Mouse (Mus musculus): Measurements from ENCODE around the gene Elovl6. TPM values are rescaled to one million over a fixed set of nuclear protein-coding genes. Genes with fewer than 3 reads are reported as not detected.

Elovl6 gene
- polyA plus RNA-seq, 1 experiment from 2014 or later: 14.0 TPM

- Histone ChIP-seq H3K9me3 (no peaks in the 10 kb centered on the region), H3K27me3 (no peaks in the 10 kb centered on the region), H3K36me3 (no peaks in the 10 kb centered on the region), H3K4me3 (no peak overlapping the region), H3K4me2 (no peak overlapping the region), H3K4me1 (no peaks in the 10 kb centered on the region), H3K9ac (no peak overlapping the region), H3K27ac (no peak overlapping the region)
- 74% methylated on average over 22 of the region's 22 CpGs for WGBS
- ATAC-seq (ENCODE audit: borderline replicate concordance, extremely low read depth, low FRiP score, low TSS enrichment): no peak
Measured at GRCm38 (mm10) chr3:129558016-129558955, 26.1 kb downstream of the Elovl6 start.

- Histone ChIP-seq H3K36me3 (no peaks in the 10 kb centered on the region), H3K4me2 (no peak overlapping the region), H3K4me1 (no peaks in the 10 kb centered on the region), H3K4me3 (no peak overlapping the region), H3K27me3 (no peaks in the 10 kb centered on the region), H3K9ac (no peak overlapping the region), H3K9me3 (no peaks in the 10 kb centered on the region), H3K27ac (no peak overlapping the region)
- WGBS: 92% methylated on average over 9 of the region's 9 CpGs
- no peak for ATAC-seq (ENCODE audit: borderline replicate concordance, extremely low read depth, low FRiP score, low TSS enrichment)
Measured at GRCm38 (mm10) chr3:129560068-129560467, 27.9 kb downstream of the Elovl6 start.

- no peak overlapping the region for H3K4me2 ChIP-seq
- no peaks in the 10 kb centered on the region for H3K27me3 ChIP-seq
- no peaks in the 10 kb centered on the region for H3K9me3 ChIP-seq
- no peak overlapping the region for H3K4me3 ChIP-seq
- no peak overlapping the region for H3K9ac ChIP-seq
- ATAC-seq (ENCODE audit: borderline replicate concordance, extremely low read depth, low FRiP score, low TSS enrichment): no peak
- no peak overlapping the region for H3K27ac ChIP-seq
- H3K36me3 ChIP-seq: no peaks in the 10 kb centered on the region
- WGBS: 88% methylated on average over 10 of the region's 10 CpGs
- H3K4me1 ChIP-seq: no peaks in the 10 kb centered on the region
Measured at GRCm38 (mm10) chr3:129561011-129561410, 28.9 kb downstream of the Elovl6 start.

- Histone ChIP-seq H3K4me2 (no peak overlapping the region), H3K4me3 (no peak overlapping the region), H3K36me3 (no peaks in the 10 kb centered on the region), H3K9ac (no peak overlapping the region), H3K27ac (no peak overlapping the region), H3K27me3 (no peaks in the 10 kb centered on the region), H3K4me1 (no peaks in the 10 kb centered on the region), H3K9me3 (no peaks in the 10 kb centered on the region)
- no peak for ATAC-seq (ENCODE audit: borderline replicate concordance, extremely low read depth, low FRiP score, low TSS enrichment)
- WGBS: 85% methylated on average over 2 of the region's 2 CpGs
Measured at GRCm38 (mm10) chr3:129561853-129562252, 29.7 kb downstream of the Elovl6 start.

DNA sequence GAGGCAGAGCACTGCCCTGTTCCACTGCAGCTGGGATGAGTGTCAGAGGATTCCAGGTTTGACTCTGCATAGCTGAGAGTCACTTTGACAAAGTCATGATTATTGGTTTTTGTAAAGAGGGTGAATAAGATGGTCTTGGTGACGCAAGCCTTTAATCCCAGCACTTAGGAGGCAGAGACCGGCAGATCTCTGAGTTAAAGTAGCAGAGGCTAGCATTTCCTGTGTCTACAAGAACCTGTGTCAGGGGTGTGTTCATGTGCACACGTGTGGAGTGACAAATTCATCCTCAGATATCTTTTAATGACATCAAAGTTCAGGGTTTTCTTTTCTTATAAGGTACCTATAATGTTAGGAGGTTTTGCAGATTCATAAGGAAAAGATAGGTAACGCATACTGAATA is 30.3 kb downstream of the Elovl6 start:
- Histone ChIP-seq H3K4me1 (no peaks in the 10 kb centered on the region), H3K9ac (no peak overlapping the region), H3K9me3 (no peaks in the 10 kb centered on the region), H3K4me2 (no peak overlapping the region), H3K36me3 (no peaks in the 10 kb centered on the region), H3K27ac (no peak overlapping the region), H3K4me3 (no peak overlapping the region), H3K27me3 (no peaks in the 10 kb centered on the region)
- ATAC-seq (ENCODE audit: borderline replicate concordance, extremely low read depth, low FRiP score, low TSS enrichment): no peak
- 86% methylated on average over 4 of the region's 4 CpGs for WGBS

- no peak overlapping the region for H3K4me2 ChIP-seq
- H3K4me3 ChIP-seq: no peak overlapping the region
- ATAC-seq (ENCODE audit: borderline replicate concordance, extremely low read depth, low FRiP score, low TSS enrichment): no peak
- no peak overlapping the region for H3K27ac ChIP-seq
- no peaks in the 10 kb centered on the region for H3K27me3 ChIP-seq
- H3K4me1 ChIP-seq: no peaks in the 10 kb centered on the region
- H3K9me3 ChIP-seq: no peaks in the 10 kb centered on the region
- no peak overlapping the region for H3K9ac ChIP-seq
- no peaks in the 10 kb centered on the region for H3K36me3 ChIP-seq
- 85% methylated on average over 4 of the region's 4 CpGs for WGBS
Measured at GRCm38 (mm10) chr3:129563807-129564206, 31.7 kb downstream of the Elovl6 start.

GRCm38 (mm10) chr3:129564852-129565251 is 32.7 kb downstream of the Elovl6 start:
- H3K9me3 ChIP-seq: no peaks in the 10 kb centered on the region
- H3K27me3 ChIP-seq: no peaks in the 10 kb centered on the region
- H3K4me1 ChIP-seq: no peaks in the 10 kb centered on the region
- no peaks in the 10 kb centered on the region for H3K36me3 ChIP-seq
- H3K27ac ChIP-seq: no peak overlapping the region
- no peak for ATAC-seq (ENCODE audit: borderline replicate concordance, extremely low read depth, low FRiP score, low TSS enrichment)
- 90% methylated on average over 2 of the region's 2 CpGs for WGBS
- H3K4me3 ChIP-seq: no peak overlapping the region
- no peak overlapping the region for H3K4me2 ChIP-seq
- no peak overlapping the region for H3K9ac ChIP-seq

GRCm38 (mm10) chr3:129565458-129565857 is 33.3 kb downstream of the Elovl6 start:
- Histone ChIP-seq H3K27ac (no peak overlapping the region), H3K27me3 (no peaks in the 10 kb centered on the region), H3K4me2 (no peak overlapping the region), H3K4me3 (no peak overlapping the region), H3K9ac (no peak overlapping the region), H3K9me3 (no peaks in the 10 kb centered on the region), H3K4me1 (no peaks in the 10 kb centered on the region), H3K36me3 (no peaks in the 10 kb centered on the region)
- no peak for ATAC-seq (ENCODE audit: borderline replicate concordance, extremely low read depth, low FRiP score, low TSS enrichment)
- 78% methylated on average over 8 of the region's 8 CpGs for WGBS

GRCm38 (mm10) chr3:129566013-129566412 is 33.9 kb downstream of the Elovl6 start:
- no peak for ATAC-seq (ENCODE audit: borderline replicate concordance, extremely low read depth, low FRiP score, low TSS enrichment)
- Histone ChIP-seq H3K4me1 (no peaks in the 10 kb centered on the region), H3K9me3 (no peaks in the 10 kb centered on the region), H3K36me3 (no peaks in the 10 kb centered on the region), H3K27ac (no peak overlapping the region), H3K9ac (no peak overlapping the region), H3K4me2 (no peak overlapping the region), H3K4me3 (no peak overlapping the region), H3K27me3 (no peaks in the 10 kb centered on the region)
- 69% methylated on average over 2 of the region's 2 CpGs for WGBS

- no peak overlapping the region for H3K4me2 ChIP-seq
- H3K9me3 ChIP-seq: no peaks in the 10 kb centered on the region
- H3K9ac ChIP-seq: no peak overlapping the region
- no peaks in the 10 kb centered on the region for H3K27me3 ChIP-seq
- no peak for ATAC-seq (ENCODE audit: borderline replicate concordance, extremely low read depth, low FRiP score, low TSS enrichment)
- H3K27ac ChIP-seq: no peak overlapping the region
- no peaks in the 10 kb centered on the region for H3K4me1 ChIP-seq
- H3K4me3 ChIP-seq: no peak overlapping the region
- WGBS: 69% methylated on average over 5 of the region's 5 CpGs
- no peaks in the 10 kb centered on the region for H3K36me3 ChIP-seq
Measured at GRCm38 (mm10) chr3:129566876-129567275, 34.7 kb downstream of the Elovl6 start.

GRCm38 (mm10) chr3:129568506-129568905 is 36.4 kb downstream of the Elovl6 start:
- Histone ChIP-seq H3K4me3 (no peak overlapping the region), H3K9me3 (no peaks in the 10 kb centered on the region), H3K27me3 (no peaks in the 10 kb centered on the region), H3K36me3 (no peaks in the 10 kb centered on the region), H3K9ac (no peak overlapping the region), H3K4me2 (no peak overlapping the region), H3K27ac (no peak overlapping the region), H3K4me1 (peaks cover 4% of the 10 kb centered on the region; the same call in 1 of the 2 replicates)
- WGBS: 46% methylated on average over 7 of the region's 7 CpGs
- no peak for ATAC-seq (ENCODE audit: borderline replicate concordance, extremely low read depth, low FRiP score, low TSS enrichment)

DNA sequence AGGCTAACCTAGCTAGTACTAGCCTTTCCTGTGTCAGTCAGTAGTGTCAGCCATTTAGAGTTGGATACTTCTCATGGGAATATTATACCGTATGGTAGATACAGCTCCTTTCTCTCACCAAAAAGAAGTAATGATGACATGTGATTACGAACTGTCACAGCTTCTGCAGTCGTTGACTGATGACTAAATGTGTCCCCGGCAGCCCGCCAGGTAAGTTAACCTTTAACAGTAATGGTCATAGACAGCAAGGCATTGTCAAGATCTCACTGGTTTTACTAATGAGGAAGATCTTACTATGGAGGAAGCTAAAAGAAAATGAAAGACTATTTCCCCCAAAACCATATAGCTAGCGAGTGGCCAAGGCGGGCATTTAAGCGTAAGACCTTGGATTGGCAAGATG is 38.8 kb downstream of the Elovl6 start:
- Histone ChIP-seq H3K27ac (no peak overlapping the region), H3K27me3 (no peaks in the 10 kb centered on the region), H3K4me2 (no peak overlapping the region), H3K4me3 (no peak overlapping the region), H3K4me1 (peaks cover 6% of the 10 kb centered on the region; the same call in 1 of the 2 replicates), H3K36me3 (no peaks in the 10 kb centered on the region), H3K9ac (no peak overlapping the region), H3K9me3 (no peaks in the 10 kb centered on the region)
- WGBS: 95% methylated on average over 8 of the region's 8 CpGs
- ATAC-seq (ENCODE audit: borderline replicate concordance, extremely low read depth, low FRiP score, low TSS enrichment): no peak

All from lung, embryonic 15.5 days (tissue).